Mouse (Mus musculus) intestine, embryonic 16.5 days (tissue): ENCODE measurements around the gene Pmis2. TPM values are rescaled to one million over a fixed set of nuclear protein-coding genes. Genes with fewer than 3 reads are reported as not detected.
A peak's percentile ranks its signal among the peaks of the same experiment; 100 is the strongest.

ENCODE experiments used
- ATAC-seq: fragments of 200-750 bp; cut with Nextera tagmentation; 2 replicates; pipeline ENCODE4 v1.8.0; 2017; ENCODE audit warnings: moderate TSS enrichment, moderate library complexity
- H3K27ac ChIP-seq: fragments of 300-500 bp; sonication (generic); 2 replicates; pipeline ENCODE4 v1.5.1; 2014; ENCODE audit warnings: mild to moderate bottlenecking, low read length
- H3K27me3 ChIP-seq: fragments of 300-500 bp; sonication (generic); replicated peaks from 2 replicates; pipeline ENCODE4 v1.6.1; 2014; ENCODE audit warnings: low read length, control low read depth, mixed read lengths; ENCODE audit not compliant: control insufficient read depth, insufficient read depth
- H3K36me3 ChIP-seq: fragments of 300-500 bp; sonication (generic); 2 replicates; pipeline ENCODE4 v1.6.1; 2014; ENCODE audit warnings: low read length, control low read depth; ENCODE audit not compliant: control insufficient read depth, insufficient read depth
- H3K4me1 ChIP-seq: fragments of 300-500 bp; sonication (generic); 2 replicates; pipeline ENCODE4 v1.6.1; 2014; ENCODE audit warnings: low read length, control low read depth, mixed read lengths; ENCODE audit not compliant: control insufficient read depth, insufficient read depth
- H3K4me2 ChIP-seq: fragments of 300-500 bp; sonication (generic); 2 replicates; pipeline ENCODE4 v1.6.1; 2014; ENCODE audit warnings: low read depth, low read length, control low read depth
- H3K4me3 ChIP-seq: fragments of 300-500 bp; sonication (generic); 2 replicates; pipeline ENCODE4 v1.5.1; 2014; ENCODE audit warnings: mild to moderate bottlenecking, low read length
- H3K9ac ChIP-seq: fragments of 300-500 bp; sonication (generic); 2 replicates; pipeline ENCODE4 v1.6.1; 2014; ENCODE audit warnings: low read depth, low read length
- H3K9me3 ChIP-seq: fragments of 300-500 bp; sonication (generic); 2 replicates; pipeline ENCODE4 v1.6.1; 2016; ENCODE audit warnings: low read length, control low read depth; ENCODE audit not compliant: control insufficient read depth
- WGBS: fragments of 180-500 bp; shearing (Covaris S2); extraction: QIAGEN DNeasy Blood & Tissue Kit; methylation state at CpG from one replicate; pipeline ENCODE4 v1.1.7; 2014; 5-methylcytosine and 5-hydroxymethylcytosine counted together
- polyA plus RNA-seq: library from polyadenylated mRNA; unstranded; fragments of >200 nt; fragmentation: Nextera tagmentation; extraction: Ambion mirVana; gene quantifications from 2 replicates; pipeline ENCODE4 v1.2.1, GENCODE M21; 2015

The Pmis2 gene
- not detected in 2 replicates for polyA plus RNA-seq

- Histone ChIP-seq H3K9me3 (no peaks in the 10 kb centered on the region), H3K4me1 (no peaks in the 10 kb centered on the region), H3K9ac (no peak within 1 kb of the TSS), H3K27me3 (no peaks in the 10 kb centered on the region), H3K4me3 (no peak within 1 kb of the TSS), H3K27ac (no peak within 1 kb of the TSS), H3K36me3 (no peaks in the 10 kb centered on the region), H3K4me2 (no peak within 1 kb of the TSS)
- 67% methylated on average over 9 of the region's 9 CpGs for WGBS
- ATAC-seq: no peak
Observed at GRCm38 (mm10) chr7:30671480-30671879, at the start of gene Pmis2. Gene Pmis2 (minus strand): TSS chr7:30671605.

DNA sequence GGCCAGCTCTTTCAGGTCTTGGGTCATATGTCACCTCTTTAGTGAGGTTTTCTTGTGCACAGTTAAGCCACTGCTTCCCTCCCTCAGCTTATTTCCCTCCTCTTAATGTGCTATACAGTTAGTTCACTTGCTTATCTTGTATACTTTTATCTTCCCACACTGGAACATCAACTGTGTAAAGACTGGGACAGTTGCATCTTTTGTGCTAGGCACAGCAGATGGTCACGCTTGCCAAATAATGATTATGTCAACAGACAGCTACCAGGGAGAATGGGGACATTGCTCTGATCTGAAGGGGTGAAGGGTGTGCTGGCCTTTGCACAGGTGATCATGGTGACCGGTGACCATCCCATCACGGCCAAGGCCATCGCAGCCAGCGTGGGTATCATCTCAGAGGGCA is 48.3 kb upstream of the Pmis2 start:
- no peak for ATAC-seq
- H3K36me3 ChIP-seq: no peaks in the 10 kb centered on the region
- 87% methylated on average over 5 of the region's 5 CpGs for WGBS
- no peak overlapping the region for H3K27ac ChIP-seq
- peaks cover 8% of the 10 kb centered on the region for H3K4me1 ChIP-seq
- peaks cover 5% of the 10 kb centered on the region; the same call in 1 of the 2 replicates for H3K27me3 ChIP-seq
- H3K4me2 ChIP-seq: no peak overlapping the region
- no peaks in the 10 kb centered on the region for H3K9me3 ChIP-seq
- H3K4me3 ChIP-seq: no peak overlapping the region
- H3K9ac ChIP-seq: no peak overlapping the region

DNA sequence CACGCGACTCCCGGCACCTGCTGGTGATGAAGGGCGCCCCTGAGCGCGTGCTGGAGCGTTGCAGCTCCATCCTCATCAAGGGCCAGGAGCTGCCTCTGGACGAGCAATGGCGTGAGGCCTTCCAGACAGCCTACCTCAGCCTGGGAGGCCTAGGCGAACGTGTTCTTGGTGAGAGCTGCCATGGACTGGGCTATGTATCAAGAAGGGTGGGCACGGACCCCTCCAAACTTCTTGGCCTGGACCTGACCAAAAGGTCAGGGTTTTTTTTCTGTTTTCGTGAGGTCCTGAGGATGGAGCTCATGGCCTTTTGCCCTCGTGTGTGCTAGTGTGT is 46.3 kb upstream of the Pmis2 start:
- peak overlapping the region; percentile 75 for H3K4me2 ChIP-seq
- 11% methylated on average over 14 of the region's 14 CpGs for WGBS
- no peak for ATAC-seq
- H3K4me1 ChIP-seq: peaks cover 8% of the 10 kb centered on the region
- H3K27ac ChIP-seq: no peak overlapping the region
- H3K9me3 ChIP-seq: no peaks in the 10 kb centered on the region
- no peaks in the 10 kb centered on the region for H3K36me3 ChIP-seq
- H3K9ac ChIP-seq: peak overlapping the region; percentile 44
- H3K4me3 ChIP-seq: peak overlapping the region; percentile 43
- H3K27me3 ChIP-seq: peaks cover 5% of the 10 kb centered on the region; the same call in 1 of the 2 replicates

DNA sequence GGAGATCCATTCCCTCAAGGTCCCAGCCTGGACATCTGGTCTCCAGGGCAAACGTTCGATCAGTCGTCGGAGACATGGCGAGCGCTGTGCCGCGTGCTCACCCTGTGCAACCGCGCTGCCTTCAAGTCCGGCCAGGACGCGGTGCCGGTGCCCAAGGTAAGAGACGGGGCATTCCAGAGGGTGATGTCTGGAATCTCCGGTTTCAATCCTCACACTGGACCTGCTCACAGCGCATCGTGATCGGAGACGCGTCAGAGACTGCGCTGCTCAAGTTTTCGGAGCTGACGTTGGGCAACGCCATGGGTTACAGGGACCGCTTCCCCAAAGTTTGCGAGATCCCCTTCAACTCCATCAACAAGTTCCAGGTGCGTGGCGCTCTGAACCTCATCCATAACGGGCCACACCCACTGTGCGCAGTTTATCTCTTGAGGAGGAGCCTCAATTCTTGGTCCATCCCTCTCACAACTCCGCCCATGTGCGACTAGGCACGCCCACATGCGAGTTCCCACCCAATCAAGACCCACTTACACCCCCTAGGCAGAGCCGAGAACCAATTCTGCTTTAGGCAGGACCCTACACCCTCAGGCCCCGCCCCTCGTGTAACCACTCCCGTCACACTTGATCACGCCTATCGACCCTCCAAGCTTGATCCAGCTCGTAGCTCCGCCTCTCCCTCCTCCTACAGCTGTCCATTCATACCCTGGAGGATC is 45.8 kb upstream of the Pmis2 start:
- ATAC-seq: peak; percentile 97
- Histone ChIP-seq H3K27ac (no peak overlapping the region), H3K9me3 (no peaks in the 10 kb centered on the region), H3K4me2 (peak overlapping the region; percentile 75), H3K4me3 (peak overlapping the region; percentile 43), H3K4me1 (peaks cover 8% of the 10 kb centered on the region), H3K27me3 (peaks cover 5% of the 10 kb centered on the region; the same call in 1 of the 2 replicates), H3K9ac (peak overlapping the region; percentile 44), H3K36me3 (no peaks in the 10 kb centered on the region)
- WGBS: 2% methylated on average over 43 of the region's 43 CpGs

DNA sequence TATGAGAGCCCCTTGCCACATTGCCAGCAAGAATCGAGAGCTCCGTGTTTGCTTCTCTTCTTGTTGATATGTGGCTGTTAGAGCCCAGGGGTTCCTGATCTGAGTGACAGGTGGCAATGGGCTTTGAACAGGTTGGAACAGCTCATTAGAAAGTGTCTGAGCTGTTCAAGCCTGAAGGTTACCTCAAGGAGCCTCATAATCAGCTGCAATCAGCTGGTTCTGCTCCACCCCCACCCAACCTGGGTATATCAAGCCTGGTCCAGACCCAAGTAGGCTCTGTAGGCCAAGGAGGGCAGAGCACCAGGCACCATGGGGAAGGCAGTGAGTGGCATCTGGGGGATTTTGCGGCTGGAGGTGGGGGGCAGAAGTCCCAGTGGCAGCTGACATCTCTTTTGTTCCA is 40.5 kb upstream of the Pmis2 start, which contains the start of gene Atp4a:
Gene Atp4a, plus strand, starts transcription at position 268 of the 400 bp plus-strand sequence.
- WGBS: 83% methylated on average over 3 of the region's 3 CpGs
- no peak within 1 kb of the TSS for H3K9ac ChIP-seq
- no peaks in the 10 kb centered on the region for H3K36me3 ChIP-seq
- peaks cover 5% of the 10 kb centered on the region; the same call in 1 of the 2 replicates for H3K27me3 ChIP-seq
- H3K27ac ChIP-seq: no peak within 1 kb of the TSS
- peaks cover 9% of the 10 kb centered on the region for H3K4me1 ChIP-seq
- no peak within 1 kb of the TSS for H3K4me3 ChIP-seq
- no peak within 1 kb of the TSS for H3K4me2 ChIP-seq
- ATAC-seq: no peak
- H3K9me3 ChIP-seq: no peaks in the 10 kb centered on the region

- peaks cover 10% of the 10 kb centered on the region for H3K4me1 ChIP-seq
- H3K27me3 ChIP-seq: no peaks in the 10 kb centered on the region
- no peaks in the 10 kb centered on the region for H3K9me3 ChIP-seq
- H3K4me3 ChIP-seq: no peak overlapping the region
- H3K27ac ChIP-seq: peak overlapping the region; percentile 82; the same call in 1 of the 2 replicates
- no peaks in the 10 kb centered on the region for H3K36me3 ChIP-seq
- no peak overlapping the region for H3K4me2 ChIP-seq
- WGBS: 72% methylated on average over 1 of the region's 1 CpGs
- no peak overlapping the region for H3K9ac ChIP-seq
- ATAC-seq: peak; percentile 27; the same call in 1 of the 2 replicates
Observed at GRCm38 (mm10) chr7:30707441-30707840, 36.0 kb upstream of the Pmis2 start.

- ATAC-seq: peak; percentile 95
- peak overlapping the region; percentile 82 for H3K27ac ChIP-seq
- peak overlapping the region; percentile 51; the same call in 1 of the 2 replicates for H3K9ac ChIP-seq
- WGBS: 46% methylated on average over 8 of the region's 8 CpGs
- H3K4me3 ChIP-seq: no peak overlapping the region
- no peak overlapping the region for H3K4me2 ChIP-seq
- H3K9me3 ChIP-seq: no peaks in the 10 kb centered on the region
- no peaks in the 10 kb centered on the region for H3K36me3 ChIP-seq
- peaks cover 10% of the 10 kb centered on the region for H3K4me1 ChIP-seq
- H3K27me3 ChIP-seq: no peaks in the 10 kb centered on the region
Observed at GRCm38 (mm10) chr7:30706214-30706882, 34.9 kb upstream of the Pmis2 start.

DNA sequence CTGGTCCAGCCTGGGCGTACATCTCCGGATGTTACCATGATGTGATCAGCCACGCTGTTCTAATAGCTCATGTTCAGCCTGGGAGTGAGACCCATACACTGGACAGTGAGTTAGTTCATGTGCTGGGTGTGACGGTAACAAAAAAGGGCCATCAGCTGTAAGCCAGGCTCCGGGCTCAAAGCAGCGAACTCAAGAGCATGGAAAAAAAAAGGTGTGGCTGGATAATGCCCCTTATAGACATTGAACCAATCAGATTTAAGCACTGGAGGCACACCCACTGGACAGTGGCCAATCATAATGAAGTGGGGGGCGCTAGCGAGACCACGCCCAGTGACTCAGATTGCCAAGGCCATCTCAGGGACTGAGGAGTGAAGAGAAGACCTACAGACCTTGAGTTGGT is 27.2 kb upstream of the Pmis2 start, which contains the start of gene 2200002J24Rik:
Gene 2200002J24Rik, plus strand, starts transcription at position 338 of the 400 bp plus-strand sequence.
- Histone ChIP-seq H3K27ac (peak within 1 kb of the TSS; percentile 33), H3K9ac (no peak within 1 kb of the TSS), H3K4me1 (peaks cover 11% of the 10 kb centered on the region; the same call in 1 of the 2 replicates), H3K4me2 (no peak within 1 kb of the TSS), H3K36me3 (no peaks in the 10 kb centered on the region), H3K9me3 (no peaks in the 10 kb centered on the region), H3K4me3 (no peak within 1 kb of the TSS), H3K27me3 (no peaks in the 10 kb centered on the region)
- 38% methylated on average over 9 of the region's 9 CpGs for WGBS
- peak; percentile 89 for ATAC-seq

DNA sequence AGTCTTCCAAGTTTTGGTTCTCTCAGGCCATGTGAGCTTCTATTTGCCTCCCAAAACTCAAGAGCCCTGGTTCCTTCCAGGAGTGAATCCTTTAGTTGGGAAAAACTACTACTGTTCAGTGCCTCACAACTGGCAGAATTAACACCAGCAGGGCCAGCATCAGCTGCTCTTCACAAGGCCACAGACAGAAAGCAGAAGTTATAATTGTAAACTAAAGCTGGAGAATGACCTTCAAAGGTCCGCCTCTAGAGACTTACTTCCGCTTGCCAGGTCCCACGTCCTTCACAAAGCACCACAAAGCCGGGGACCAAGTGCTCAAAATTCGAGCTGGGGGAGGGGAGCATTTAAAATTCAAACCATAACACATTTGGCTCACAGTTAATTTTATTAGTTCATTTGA is 26.7 kb upstream of the Pmis2 start:
- H3K4me1 ChIP-seq: peaks cover 11% of the 10 kb centered on the region; the same call in 1 of the 2 replicates
- WGBS: 51% methylated on average over 5 of the region's 5 CpGs
- H3K4me3 ChIP-seq: no peak overlapping the region
- 0 out of 2 replicates have a peak, but pooled peaks have one; percentile 16 for ATAC-seq
- H3K27ac ChIP-seq: peak overlapping the region; percentile 33
- no peaks in the 10 kb centered on the region for H3K36me3 ChIP-seq
- no peak overlapping the region for H3K4me2 ChIP-seq
- H3K9ac ChIP-seq: no peak overlapping the region
- no peaks in the 10 kb centered on the region for H3K9me3 ChIP-seq
- no peaks in the 10 kb centered on the region for H3K27me3 ChIP-seq
